Mouse (Mus musculus): Measurements from ENCODE around the gene St6galnac3. TPM values are rescaled to one million over a fixed set of nuclear protein-coding genes. Genes with fewer than 3 reads are reported as not detected.

St6galnac3 gene
- polyA plus RNA-seq, 1 experiment from 2014 or later, result 41.4 TPM

- 85% methylated on average over 12 of the region's 12 CpGs for WGBS
- DNase-seq (ENCODE audit: low spot score), result no peak
- H3K4me1 ChIP-seq (ENCODE audit: control insufficient read depth, insufficient read depth, low read length), result peaks cover 20% of the 10 kb centered on the region
These were observed 51.5 kb downstream of the St6galnac3 start for GRCm38 (mm10) chr3:153673451-153673850.

GRCm38 (mm10) chr3:153670953-153671674 lies 53.9 kb downstream of the St6galnac3 start:
- Histone ChIP-seq H3K27me3 (ENCODE audit: control insufficient read depth, insufficient read depth, low read length) (no peaks in the 10 kb centered on the region), H3K36me3 (ENCODE audit: control insufficient read depth, insufficient read depth, low read length) (no peaks in the 10 kb centered on the region), H3K4me1 (ENCODE audit: control insufficient read depth, insufficient read depth, low read length) (peaks cover 14% of the 10 kb centered on the region), H3K27ac (ENCODE audit: low read depth, low read length) (no peak overlapping the region), H3K9ac (ENCODE audit: low read length) (no peak overlapping the region), H3K4me3 (ENCODE audit: low read depth, low read length) (no peak overlapping the region), H3K9me3 (ENCODE audit: control insufficient read depth, low read length) (no peaks in the 10 kb centered on the region), H3K4me2 (ENCODE audit: low read depth) (no peak overlapping the region)
- ATAC-seq (ENCODE audit: insufficient read depth, low FRiP score, low TSS enrichment) (no peak), DNase-seq (ENCODE audit: low spot score) (no peak)
- 88% methylated on average over 10 of the region's 10 CpGs for WGBS

More at GRCm38 (mm10) chr3:153673451-153673850, 51.5 kb downstream of the St6galnac3 start:
- no peaks in the 10 kb centered on the region for H3K27me3 ChIP-seq (ENCODE audit: control insufficient read depth, insufficient read depth, low read length)
- no peak overlapping the region for H3K4me3 ChIP-seq (ENCODE audit: low read depth, low read length)
- H3K9ac ChIP-seq (ENCODE audit: low read length), result no peak overlapping the region
- no peaks in the 10 kb centered on the region for H3K9me3 ChIP-seq (ENCODE audit: control insufficient read depth, low read length)
- no peaks in the 10 kb centered on the region for H3K36me3 ChIP-seq (ENCODE audit: control insufficient read depth, insufficient read depth, low read length)
- H3K4me2 ChIP-seq (ENCODE audit: low read depth), result no peak overlapping the region
- no peak overlapping the region for H3K27ac ChIP-seq (ENCODE audit: low read depth, low read length)
- no peak for ATAC-seq (ENCODE audit: insufficient read depth, low FRiP score, low TSS enrichment)

GRCm38 (mm10) chr3:153669737-153670435 lies 55.1 kb downstream of the St6galnac3 start:
- no peaks in the 10 kb centered on the region for H3K9me3 ChIP-seq (ENCODE audit: control insufficient read depth, low read length)
- 87% methylated on average over 13 of the region's 13 CpGs for WGBS
- H3K4me3 ChIP-seq (ENCODE audit: low read depth, low read length), result no peak overlapping the region
- peaks cover 5% of the 10 kb centered on the region for H3K4me1 ChIP-seq (ENCODE audit: control insufficient read depth, insufficient read depth, low read length)
- ATAC-seq (ENCODE audit: insufficient read depth, low FRiP score, low TSS enrichment), result no peak
- H3K27me3 ChIP-seq (ENCODE audit: control insufficient read depth, insufficient read depth, low read length), result no peaks in the 10 kb centered on the region
- no peak overlapping the region for H3K9ac ChIP-seq (ENCODE audit: low read length)
- no peak for DNase-seq (ENCODE audit: low spot score)
- H3K36me3 ChIP-seq (ENCODE audit: control insufficient read depth, insufficient read depth, low read length), result no peaks in the 10 kb centered on the region
- H3K27ac ChIP-seq (ENCODE audit: low read depth, low read length), result peak overlapping the region; percentile 29; the same call in 1 of the 2 replicates
- H3K4me2 ChIP-seq (ENCODE audit: low read depth), result no peak overlapping the region

GRCm38 (mm10) chr3:153669329-153669728 lies 55.6 kb downstream of the St6galnac3 start:
- H3K27ac ChIP-seq (ENCODE audit: low read depth, low read length), result no peak overlapping the region
- H3K36me3 ChIP-seq (ENCODE audit: control insufficient read depth, insufficient read depth, low read length), result no peaks in the 10 kb centered on the region
- H3K9me3 ChIP-seq (ENCODE audit: control insufficient read depth, low read length), result no peaks in the 10 kb centered on the region
- no peaks in the 10 kb centered on the region for H3K27me3 ChIP-seq (ENCODE audit: control insufficient read depth, insufficient read depth, low read length)
- no peak overlapping the region for H3K4me2 ChIP-seq (ENCODE audit: low read depth)
- no peak overlapping the region for H3K9ac ChIP-seq (ENCODE audit: low read length)
- 72% methylated on average over 8 of the region's 8 CpGs for WGBS
- DNase-seq (ENCODE audit: low spot score) (no peak), ATAC-seq (ENCODE audit: insufficient read depth, low FRiP score, low TSS enrichment) (no peak)
- no peak overlapping the region for H3K4me3 ChIP-seq (ENCODE audit: low read depth, low read length)
- H3K4me1 ChIP-seq (ENCODE audit: control insufficient read depth, insufficient read depth, low read length), result peaks cover 5% of the 10 kb centered on the region

- H3K9ac ChIP-seq (ENCODE audit: low read length), result no peak overlapping the region
- ATAC-seq (ENCODE audit: insufficient read depth, low FRiP score, low TSS enrichment) (peak; percentile 51), DNase-seq (ENCODE audit: low spot score) (no peak)
- H3K9me3 ChIP-seq (ENCODE audit: control insufficient read depth, low read length), result no peaks in the 10 kb centered on the region
- H3K27me3 ChIP-seq (ENCODE audit: control insufficient read depth, insufficient read depth, low read length), result no peaks in the 10 kb centered on the region
- no peaks in the 10 kb centered on the region for H3K36me3 ChIP-seq (ENCODE audit: control insufficient read depth, insufficient read depth, low read length)
- peaks cover 5% of the 10 kb centered on the region for H3K4me1 ChIP-seq (ENCODE audit: control insufficient read depth, insufficient read depth, low read length)
- 61% methylated on average over 21 of the region's 21 CpGs for WGBS
- no peak overlapping the region for H3K4me3 ChIP-seq (ENCODE audit: low read depth, low read length)
- 0 out of 2 replicates have a peak overlapping the region, but pooled peaks have one; percentile 20 for H3K27ac ChIP-seq (ENCODE audit: low read depth, low read length)
- no peak overlapping the region for H3K4me2 ChIP-seq (ENCODE audit: low read depth)
These were observed 56.3 kb downstream of the St6galnac3 start for GRCm38 (mm10) chr3:153668447-153669290.

GRCm38 (mm10) chr3:153664696-153665095 lies 60.3 kb downstream of the St6galnac3 start:
- Histone ChIP-seq H3K9me3 (ENCODE audit: control insufficient read depth, low read length) (no peaks in the 10 kb centered on the region), H3K9ac (ENCODE audit: low read length) (no peak overlapping the region), H3K4me2 (ENCODE audit: low read depth) (no peak overlapping the region), H3K36me3 (ENCODE audit: control insufficient read depth, insufficient read depth, low read length) (no peaks in the 10 kb centered on the region), H3K4me1 (ENCODE audit: control insufficient read depth, insufficient read depth, low read length) (peaks cover 8% of the 10 kb centered on the region), H3K27me3 (ENCODE audit: control insufficient read depth, insufficient read depth, low read length) (no peaks in the 10 kb centered on the region), H3K4me3 (ENCODE audit: low read depth, low read length) (no peak overlapping the region), H3K27ac (ENCODE audit: low read depth, low read length) (no peak overlapping the region)
- ATAC-seq (ENCODE audit: insufficient read depth, low FRiP score, low TSS enrichment) (no peak), DNase-seq (ENCODE audit: low spot score) (no peak)
- WGBS, result 95% methylated on average over 5 of the region's 5 CpGs

- Histone ChIP-seq H3K4me2 (ENCODE audit: low read depth) (no peak overlapping the region), H3K27ac (ENCODE audit: low read depth, low read length) (no peak overlapping the region), H3K27me3 (ENCODE audit: control insufficient read depth, insufficient read depth, low read length) (no peaks in the 10 kb centered on the region), H3K9me3 (ENCODE audit: control insufficient read depth, low read length) (no peaks in the 10 kb centered on the region), H3K4me1 (ENCODE audit: control insufficient read depth, insufficient read depth, low read length) (peaks cover 9% of the 10 kb centered on the region), H3K9ac (ENCODE audit: low read length) (no peak overlapping the region), H3K4me3 (ENCODE audit: low read depth, low read length) (no peak overlapping the region), H3K36me3 (ENCODE audit: control insufficient read depth, insufficient read depth, low read length) (no peaks in the 10 kb centered on the region)
- no peak for ATAC-seq (ENCODE audit: insufficient read depth, low FRiP score, low TSS enrichment)
- 70% methylated on average over 10 of the region's 10 CpGs for WGBS
- DNase-seq (ENCODE audit: low spot score), result no peak
These were observed 61.0 kb downstream of the St6galnac3 start for GRCm38 (mm10) chr3:153663841-153664427.

GRCm38 (mm10) chr3:153662796-153663195 lies 62.2 kb downstream of the St6galnac3 start:
- H3K27me3 ChIP-seq (ENCODE audit: control insufficient read depth, insufficient read depth, low read length), result no peaks in the 10 kb centered on the region
- no peak overlapping the region; the same call in 1 of the 2 replicates for H3K9ac ChIP-seq (ENCODE audit: low read length)
- no peak overlapping the region for H3K4me3 ChIP-seq (ENCODE audit: low read depth, low read length)
- no peak overlapping the region for H3K27ac ChIP-seq (ENCODE audit: low read depth, low read length)
- 86% methylated on average over 9 of the region's 9 CpGs for WGBS
- no peaks in the 10 kb centered on the region for H3K9me3 ChIP-seq (ENCODE audit: control insufficient read depth, low read length)
- no peak overlapping the region for H3K4me2 ChIP-seq (ENCODE audit: low read depth)
- H3K36me3 ChIP-seq (ENCODE audit: control insufficient read depth, insufficient read depth, low read length), result no peaks in the 10 kb centered on the region
- 0 out of 2 replicates have a peak, but pooled peaks cover 7% of the 10 kb centered on the region for H3K4me1 ChIP-seq (ENCODE audit: control insufficient read depth, insufficient read depth, low read length)
- ATAC-seq (ENCODE audit: insufficient read depth, low FRiP score, low TSS enrichment) (no peak), DNase-seq (ENCODE audit: low spot score) (no peak)
